Mouse (Mus musculus): ENCODE measurements around the gene Gm14085. TPM values are rescaled to one million over a fixed set of nuclear protein-coding genes. Genes with fewer than 3 reads are reported as not detected.

Gene Gm14085
- total RNA-seq, 2 experiments from 2014 or later: 0.48 to 0.75 TPM

DNA sequence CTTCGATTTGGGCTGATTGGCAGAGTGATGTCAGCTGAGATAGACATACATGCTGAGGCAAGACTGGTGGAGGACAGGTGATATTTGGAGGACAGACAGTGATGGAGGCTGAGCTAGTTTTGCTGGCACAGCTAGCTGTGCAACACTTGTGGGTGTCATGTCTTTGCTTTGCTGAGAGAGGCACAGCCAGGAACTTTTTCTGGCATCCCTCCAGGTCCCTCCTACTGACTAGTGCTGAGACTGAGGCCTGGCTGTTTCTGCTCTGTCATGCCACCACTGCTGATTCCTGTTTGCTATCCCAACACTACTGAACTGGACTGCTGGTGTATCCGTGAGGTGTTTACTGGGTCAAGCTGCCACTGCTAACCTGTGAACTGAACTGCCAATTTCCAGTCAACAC, 48.6 kb downstream of the Gm14085 start:
- DNase-seq (ENCODE audit: low spot score): no peak
- intact Hi-C loops (cut with DNase I): no loop called here

DNA sequence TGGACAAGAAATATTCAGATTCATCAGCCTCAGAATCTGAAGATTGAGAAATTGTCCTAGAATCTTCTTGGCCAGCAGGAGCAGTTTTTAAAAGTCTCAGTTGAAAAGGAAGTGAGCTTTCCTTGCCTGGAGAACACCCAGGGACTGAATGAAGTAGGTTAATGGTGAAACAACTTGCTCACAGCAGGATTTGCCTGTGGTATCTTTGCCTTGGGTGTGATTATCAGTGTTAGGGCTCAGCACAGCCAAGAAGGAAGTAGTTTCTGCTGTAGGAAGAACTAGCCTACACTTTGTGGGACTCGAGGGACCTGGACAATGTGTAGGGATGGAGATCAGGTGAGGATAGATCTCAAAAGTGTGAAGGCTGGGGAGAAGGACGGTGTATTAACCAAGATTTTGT, 49.9 kb downstream of the Gm14085 start:
- intact Hi-C loops (cut with DNase I): no loop called here
- DNase-seq (ENCODE audit: low spot score): no peak

DNA sequence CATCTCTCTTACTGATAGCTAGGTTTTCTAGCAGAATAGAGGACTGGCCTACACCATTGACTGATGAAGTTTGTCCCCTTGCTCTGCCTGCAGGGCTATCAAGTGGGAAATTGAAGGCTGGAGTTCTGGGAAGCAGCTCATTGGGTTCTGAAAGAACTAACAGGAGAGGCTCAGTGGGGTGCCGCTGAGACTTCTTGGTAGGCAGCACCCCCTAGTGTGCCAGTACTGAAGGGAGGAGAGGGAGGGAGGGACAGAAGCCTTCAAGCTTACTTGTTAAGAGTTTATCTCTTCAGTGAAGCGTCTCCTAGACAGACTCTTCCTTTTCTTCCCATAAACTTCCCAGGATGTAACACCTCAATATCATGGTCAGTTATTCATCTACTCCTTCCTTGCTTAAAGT, 73.6 kb downstream of the Gm14085 start:
- intact Hi-C loops (cut with DNase I): loop anchor here (2.0 kb wide), 3 partner anchors 178 to 364 kb away; no protein-coding TSS in a partner anchor
- no peak for DNase-seq (ENCODE audit: low spot score)

DNA sequence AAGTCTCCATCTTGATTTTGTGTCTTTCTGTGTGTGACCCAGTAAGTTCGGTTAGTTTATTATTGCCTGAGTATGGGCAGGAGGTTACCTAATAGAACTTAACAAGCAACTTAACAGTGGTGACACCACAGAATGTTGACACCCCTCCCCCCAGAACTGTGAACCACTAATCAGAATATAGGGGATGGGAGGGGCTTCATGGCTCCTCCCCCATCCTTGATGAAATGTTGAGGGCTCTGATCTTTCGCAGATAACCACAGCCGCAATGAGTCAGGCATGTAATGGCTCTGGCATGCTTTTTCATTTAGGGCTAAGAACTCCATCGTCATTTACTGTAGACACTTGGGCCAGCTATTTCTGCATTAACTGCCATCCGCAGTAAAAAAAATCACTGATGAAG, 76.5 kb downstream of the Gm14085 start:
- DNase-seq (ENCODE audit: low spot score): no peak
- intact Hi-C loops (cut with DNase I): no loop called here

DNA sequence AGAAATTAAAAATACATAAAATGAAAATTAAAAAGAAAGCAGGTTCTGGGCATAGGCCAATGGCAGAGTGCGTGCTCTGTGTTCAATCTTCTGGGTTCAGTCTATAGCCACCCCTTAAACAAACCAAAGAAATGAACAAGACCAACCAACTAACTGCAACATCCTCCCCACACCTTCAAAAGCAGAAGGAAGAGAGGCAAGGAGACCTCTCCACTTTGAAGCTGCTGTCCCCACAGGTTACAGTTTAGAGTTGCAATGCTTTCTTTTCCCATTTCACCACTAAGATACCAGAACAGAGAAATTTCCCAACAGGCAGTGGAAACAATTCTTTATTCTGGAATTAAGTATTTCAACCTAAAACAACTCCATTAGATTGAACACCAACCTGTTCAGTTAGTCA, 77.5 kb downstream of the Gm14085 start:
- DNase-seq (ENCODE audit: low spot score): no peak
- intact Hi-C loops (cut with DNase I): no loop called here

DNA sequence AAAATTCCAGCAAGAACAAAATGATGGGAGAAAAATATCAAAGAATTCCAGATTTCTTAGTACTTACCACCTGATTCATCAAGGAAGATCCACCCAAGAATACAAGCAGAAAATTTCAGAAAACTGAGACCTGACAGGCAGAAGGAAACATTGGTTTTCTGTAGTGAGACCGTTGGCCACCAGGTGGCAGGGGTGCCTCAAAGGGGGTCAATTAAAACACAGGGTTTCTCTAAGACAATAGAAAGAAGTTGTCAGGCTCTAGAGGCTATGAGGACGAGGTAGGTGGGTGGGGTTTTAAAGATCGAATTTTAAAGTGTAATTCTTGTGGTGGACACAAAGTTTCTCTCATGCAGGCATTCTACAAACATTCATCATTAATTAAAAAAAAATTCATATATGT, 84.7 kb downstream of the Gm14085 start:
- DNase-seq (ENCODE audit: low spot score): no peak
- intact Hi-C loops (cut with DNase I): loop anchor here (1.0 kb wide), 2 partner anchors 56 to 60 kb away; no protein-coding TSS in a partner anchor

DNA sequence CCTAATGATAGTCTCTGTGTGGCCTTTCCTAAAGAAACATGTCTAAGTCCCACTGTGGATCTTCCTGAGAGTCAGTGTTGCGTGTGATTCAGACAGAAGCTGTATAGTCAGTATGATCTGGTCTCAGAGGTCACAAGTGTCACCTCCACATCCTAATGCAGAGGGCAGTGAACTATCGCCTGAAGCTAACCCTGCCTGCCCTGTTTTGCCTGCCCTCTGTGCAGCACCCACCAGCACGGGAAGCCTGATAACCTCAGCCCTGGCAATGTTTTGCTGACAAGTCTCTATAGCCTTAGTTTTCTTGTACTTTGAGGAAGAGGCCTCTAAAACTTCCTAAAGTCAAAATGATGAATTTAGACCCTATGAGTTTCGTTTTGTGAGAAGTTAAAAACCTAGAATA, 85.7 kb downstream of the Gm14085 start:
- intact Hi-C loops (cut with DNase I): loop anchor here (5.0 kb wide), 2 partner anchors 42 to 182 kb away; partner anchors contain the start of gene Gatm
- DNase-seq (ENCODE audit: low spot score): no peak

DNA sequence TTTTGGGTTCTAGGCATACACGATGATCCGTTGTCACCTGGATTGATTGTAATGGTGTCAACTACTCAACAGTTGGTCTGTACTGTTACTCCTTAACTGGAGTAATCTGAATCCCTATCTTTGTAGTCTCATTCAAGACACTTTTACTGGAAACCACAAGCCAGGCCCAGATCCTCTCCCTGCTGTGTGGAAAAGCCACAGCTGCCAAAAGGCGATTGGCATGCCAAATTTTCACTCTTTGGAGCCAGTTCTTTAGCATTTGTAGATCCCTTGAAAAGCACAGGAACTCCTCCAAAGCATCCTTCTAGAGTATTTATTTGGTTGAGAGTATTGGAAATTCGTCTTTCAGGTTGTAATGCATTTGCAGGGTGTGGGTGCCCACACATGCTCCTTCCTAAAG, 86.6 kb downstream of the Gm14085 start:
- no peak for DNase-seq (ENCODE audit: low spot score)
- intact Hi-C loops (cut with DNase I): loop anchor here (5.0 kb wide), 2 partner anchors 41 to 181 kb away; partner anchors contain the start of gene Gatm

DNA sequence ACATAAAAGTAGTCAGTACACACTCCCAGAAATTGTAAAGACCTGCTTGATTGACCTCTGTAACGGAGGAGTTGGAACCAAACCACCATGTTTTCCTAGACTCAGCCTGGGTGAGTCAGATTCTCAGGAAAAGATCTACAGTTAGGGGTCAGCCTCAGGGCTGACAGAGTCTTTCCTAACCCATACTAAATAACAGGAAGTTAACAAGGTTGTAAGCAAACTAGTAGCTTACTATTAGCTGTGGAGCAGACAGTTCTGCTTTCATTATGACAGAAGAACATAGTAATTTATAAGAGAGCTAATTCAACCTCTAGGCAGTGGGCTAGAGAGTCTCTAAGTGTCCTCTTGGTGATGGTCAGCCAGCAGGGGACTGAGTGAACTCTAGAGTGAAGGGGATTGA, 87.7 kb downstream of the Gm14085 start:
- DNase-seq (ENCODE audit: low spot score): no peak
- intact Hi-C loops (cut with DNase I): loop anchor here (5.0 kb wide), 2 partner anchors 40 to 180 kb away; partner anchors contain the start of gene Gatm

DNA sequence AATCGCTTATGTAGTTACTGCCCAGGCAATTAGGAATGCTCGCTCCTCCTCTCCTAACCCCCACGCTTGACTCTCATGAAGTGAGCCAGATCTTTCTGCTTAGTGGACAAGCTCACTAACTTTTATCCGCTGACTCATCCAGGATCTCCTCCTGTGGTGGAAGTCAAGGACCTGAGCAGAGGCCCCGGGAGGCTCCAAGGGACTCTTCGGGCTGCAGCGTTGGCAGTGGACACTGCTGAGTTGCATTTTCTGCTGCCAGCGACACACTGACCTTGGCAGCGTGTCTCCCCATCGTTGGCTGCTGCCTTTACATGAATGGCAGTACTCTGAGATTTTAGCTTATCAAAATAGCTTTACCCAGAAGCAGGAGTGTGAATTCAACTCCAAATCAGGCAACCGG, 90.7 kb downstream of the Gm14085 start:
- DNase-seq (ENCODE audit: low spot score): no peak
- intact Hi-C loops (cut with DNase I): no loop called here

DNA sequence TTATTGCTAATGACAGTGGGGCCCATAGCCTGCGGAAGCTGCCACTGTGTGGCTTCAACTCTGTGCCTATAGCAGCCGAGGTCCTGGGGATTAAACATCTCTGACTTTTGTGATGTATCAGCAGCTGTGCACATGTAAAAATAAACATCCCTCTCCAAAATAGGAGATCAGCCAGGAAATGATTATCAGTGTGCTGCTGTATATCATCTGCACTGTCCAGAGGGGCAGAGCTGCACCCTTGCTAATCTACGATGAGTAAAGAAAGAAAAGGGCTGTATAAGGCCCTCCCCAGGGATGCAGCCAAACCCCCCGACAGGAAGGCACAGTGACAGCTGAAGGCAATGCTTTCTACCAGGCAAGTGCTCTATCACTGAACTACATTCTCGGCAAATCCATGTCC, 91.6 kb downstream of the Gm14085 start:
- DNase-seq (ENCODE audit: low spot score): no peak
- intact Hi-C loops (cut with DNase I): no loop called here

DNA sequence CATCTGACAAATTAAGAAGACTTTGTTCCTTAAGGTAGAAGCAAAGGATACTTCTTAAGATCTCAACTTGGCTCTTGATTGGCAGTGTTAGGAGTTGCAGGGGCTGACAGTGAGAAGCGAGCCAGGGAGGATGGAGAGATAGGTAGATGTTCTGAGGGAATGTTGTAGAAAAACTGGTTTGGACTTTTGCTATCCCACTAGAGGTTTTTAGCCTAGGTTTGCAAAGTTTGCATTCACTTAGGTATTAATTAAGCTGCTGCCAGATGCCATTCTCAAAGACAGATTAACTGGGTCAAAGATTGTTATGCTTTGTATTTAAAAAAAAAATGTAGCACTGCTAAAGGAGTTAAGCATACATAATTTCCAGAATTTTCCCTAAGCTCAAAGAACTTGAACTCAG, 92.6 kb downstream of the Gm14085 start:
- no peak for DNase-seq (ENCODE audit: low spot score)
- intact Hi-C loops (cut with DNase I): no loop called here

Other genes starting within 250 kb of the Gm14085 start
- under 1 TPM; 0.44 to 0.45 TPM for gene Duox2, start 186.5 kb upstream of the Gm14085 start, total RNA-seq (2021)
- under 1 TPM; 0.17 to 0.26 TPM for gene Duoxa2, start 186.0 kb upstream of the Gm14085 start, total RNA-seq (2021)
- gene Duoxa1, start 171.2 kb upstream of the Gm14085 start, total RNA-seq (2021): under 1 TPM; 0.28 to 0.29 TPM
- under 1 TPM; 0.20 to 0.23 TPM for gene Duox1, start 169.3 kb upstream of the Gm14085 start, total RNA-seq (2021)
- gene Shf, start 115.8 kb upstream of the Gm14085 start, total RNA-seq (2021): 1 to 10 TPM; 3.7 to 6.6 TPM
- gene Slc28a2, start 58.5 kb upstream of the Gm14085 start, total RNA-seq (2021): 10 to 100 TPM; 18.8 to 23.8 TPM
- gene Gatm, start 126.4 kb downstream of the Gm14085 start, total RNA-seq (2021): 1 to 10 TPM; 4.4 to 4.8 TPM
- not detected for gene AA467197, start 152.0 kb downstream of the Gm14085 start, total RNA-seq (2021)
- 1 to 10 TPM; 8.2 to 8.9 TPM for gene Slc30a4, start 217.7 kb downstream of the Gm14085 start, total RNA-seq (2021)

Data from heart, postnatal 25 days (tissue).